Mouse (Mus musculus) MEL (cell line): ENCODE measurements around the gene Sp2. TPM values are rescaled to one million over a fixed set of nuclear protein-coding genes. Genes with fewer than 3 reads are reported as not detected.
A peak's percentile ranks its signal among the peaks of the same experiment; 100 is the strongest.

Source experiments
- DNase-seq: peaks from one replicate; pipeline ENCODE4 v3.0.0; 2011; ENCODE audit warnings: low read depth, low spot score
- H3K27ac ChIP-seq: 2 replicates; pipeline ENCODE4 v1.5.1; 2012; ENCODE audit warnings: low read depth, mild to moderate bottlenecking, control low read depth, low read length, moderate library complexity; ENCODE audit not compliant: control insufficient read depth
- H3K27me3 ChIP-seq, 2 experiments: fragments of 150-350 bp in 1 of 2; sonication (generic) in 1 of 2; 2 replicates each; pipeline ENCODE4 v1.6.1; 2012; ENCODE audit warnings: low read length in 2 of 2, mild to moderate bottlenecking in 2 of 2, improper control_type of control experiment in 1 of 2, moderate library complexity in 1 of 2; ENCODE audit not compliant: insufficient read depth in 2 of 2, control insufficient read depth in 1 of 2
- H3K36me3 ChIP-seq, 2 experiments: 2 replicates each; pipeline ENCODE4 v1.6.1; 2012 to 2014; ENCODE audit warnings: low read length in 2 of 2, improper control_type of control experiment in 1 of 2, inconsistent platforms in 1 of 2, mild to moderate bottlenecking in 1 of 2; ENCODE audit not compliant: insufficient read depth in 2 of 2, control insufficient read depth in 1 of 2
- H3K4me1 ChIP-seq, 2 experiments: fragments of 150-350 bp in 1 of 2; sonication (generic) in 1 of 2; 2 replicates each; pipeline ENCODE4 v1.6.1; 2012; ENCODE audit warnings: low read length in 2 of 2, improper control_type of control experiment in 1 of 2, mild to moderate bottlenecking in 1 of 2; ENCODE audit not compliant: insufficient read depth in 2 of 2, control insufficient read depth in 1 of 2
- H3K4me3 ChIP-seq, 2 experiments: fragments of 150-350 bp in 1 of 2; sonication (generic) in 1 of 2; 2 replicates each; pipeline ENCODE4 v1.5.1; 2012; ENCODE audit warnings: low read depth in 2 of 2, low read length in 2 of 2, mild to moderate bottlenecking in 2 of 2, moderate library complexity in 2 of 2, control low read depth in 1 of 2, improper control_type of control experiment in 1 of 2; ENCODE audit not compliant: control insufficient read depth in 1 of 2, insufficient read depth in 1 of 2
- H3K79me2 ChIP-seq: 2 replicates; pipeline ENCODE4 v1.6.1; 2012; ENCODE audit warnings: mild to moderate bottlenecking, low read length, moderate library complexity; ENCODE audit not compliant: control insufficient read depth, poor library complexity, insufficient read depth
- H3K9ac ChIP-seq: 2 replicates; pipeline ENCODE4 v1.6.1; 2012; ENCODE audit warnings: low read depth, mild to moderate bottlenecking, control low read depth, low read length, moderate library complexity; ENCODE audit not compliant: control insufficient read depth, poor library complexity, severe bottlenecking
- H3K9me3 ChIP-seq: fragments of 150-350 bp; sonication (generic); replicated peaks from 2 replicates; pipeline ENCODE4 v1.6.1; 2012; ENCODE audit warnings: mild to moderate bottlenecking, low read length, improper control_type of control experiment, moderate library complexity; ENCODE audit not compliant: insufficient read depth
- BHLHE40 ChIP-seq: IDR thresholded peaks from 2 replicates; pipeline ENCODE4 v1.6.1; 2012; ENCODE audit warnings: low read depth, mild to moderate bottlenecking, inconsistent platforms, low read length, improper control_type of control experiment, borderline replicate concordance
- E2F4 ChIP-seq: IDR thresholded peaks from 2 replicates; pipeline ENCODE4 v1.6.1; 2011; ENCODE audit warnings: low read depth, low read length, improper control_type of control experiment, borderline replicate concordance
- ELF1 ChIP-seq: IDR thresholded peaks from 2 replicates; pipeline ENCODE4 v1.6.1; 2014; ENCODE audit warnings: low read depth, mild to moderate bottlenecking, inconsistent platforms, low read length, improper control_type of control experiment, moderate library complexity
- EP300 ChIP-seq, 2 experiments: IDR thresholded peaks; 2 replicates each; pipeline ENCODE4 v1.6.1; 2011; ENCODE audit warnings: improper control_type of control experiment in 2 of 2, low read length in 2 of 2, low read depth in 1 of 2, mild to moderate bottlenecking in 1 of 2
- ETS1 ChIP-seq: IDR thresholded peaks from 2 replicates; pipeline ENCODE4 v1.6.1; 2012; ENCODE audit warnings: low read depth, mild to moderate bottlenecking, inconsistent platforms, low read length, improper control_type of control experiment, moderate library complexity
- GABPA ChIP-seq: IDR thresholded peaks from 2 replicates; pipeline ENCODE4 v1.6.1; 2012; ENCODE audit warnings: low read depth, mild to moderate bottlenecking, inconsistent platforms, low read length, improper control_type of control experiment, moderate library complexity
- GATA1 ChIP-seq: IDR thresholded peaks from 2 replicates; pipeline ENCODE4 v1.6.1; 2011; ENCODE audit warnings: low read depth, low read length, improper control_type of control experiment
- HCFC1 ChIP-seq: IDR thresholded peaks from 2 replicates; pipeline ENCODE4 v1.6.1; 2012; ENCODE audit warnings: low read depth, mild to moderate bottlenecking, inconsistent platforms, low read length, improper control_type of control experiment, moderate library complexity
- MAFK ChIP-seq: IDR thresholded peaks from 2 replicates; pipeline ENCODE4 v1.6.1; 2011; ENCODE audit warnings: low read depth, mild to moderate bottlenecking, low read length, improper control_type of control experiment, borderline replicate concordance
- MAZ ChIP-seq: IDR thresholded peaks from 2 replicates; pipeline ENCODE4 v1.6.1; 2012; ENCODE audit warnings: low read depth, mild to moderate bottlenecking, inconsistent platforms, low read length, improper control_type of control experiment
- MEF2A ChIP-seq: IDR thresholded peaks from 2 replicates; pipeline ENCODE4 v1.6.1; 2014; ENCODE audit warnings: low read depth, mild to moderate bottlenecking, inconsistent platforms, low read length, improper control_type of control experiment; ENCODE audit not compliant: poor library complexity, insufficient replicate concordance, severe bottlenecking; ENCODE audit errors: extremely low read depth
- MXI1 ChIP-seq: IDR thresholded peaks from 2 replicates; pipeline ENCODE4 v1.6.1; 2011; ENCODE audit warnings: mild to moderate bottlenecking, low read depth, low read length, improper control_type of control experiment
- MYC ChIP-seq: IDR thresholded peaks from 2 replicates; pipeline ENCODE4 v1.6.1; 2011; ENCODE audit warnings: low read depth, mild to moderate bottlenecking, low read length, improper control_type of control experiment, moderate library complexity
- NELFE ChIP-seq: IDR thresholded peaks from 2 replicates; pipeline ENCODE4 v1.6.1; 2011; ENCODE audit warnings: low read depth, low read length, improper control_type of control experiment
- POLR2A ChIP-seq, 2 experiments: IDR thresholded peaks; 2 replicates each; pipeline ENCODE4 v1.6.1; 2011 to 2012; ENCODE audit warnings: low read length in 2 of 2, mild to moderate bottlenecking in 2 of 2, control low read depth in 1 of 2, improper control_type of control experiment in 1 of 2, low read depth in 1 of 2, moderate library complexity in 1 of 2; ENCODE audit not compliant: control insufficient read depth in 1 of 2, insufficient read depth in 1 of 2, poor library complexity in 1 of 2
- POLR2AphosphoS2 ChIP-seq: IDR thresholded peaks from 2 replicates; pipeline ENCODE4 v1.6.1; 2011; ENCODE audit warnings: low read length, improper control_type of control experiment
- RAD21 ChIP-seq: IDR thresholded peaks from 2 replicates; pipeline ENCODE4 v1.6.1; 2011; ENCODE audit warnings: mild to moderate bottlenecking, low read depth, low read length, improper control_type of control experiment
- RCOR1 ChIP-seq: IDR thresholded peaks from 2 replicates; pipeline ENCODE4 v1.6.1; 2012; ENCODE audit warnings: low read depth, mild to moderate bottlenecking, inconsistent platforms, low read length, improper control_type of control experiment
- SIN3A ChIP-seq: IDR thresholded peaks from 2 replicates; pipeline ENCODE4 v1.6.1; 2012; ENCODE audit warnings: low read length, improper control_type of control experiment, inconsistent platforms
- TAL1 ChIP-seq: IDR thresholded peaks from 2 replicates; pipeline ENCODE4 v1.6.1; 2012; ENCODE audit warnings: mild to moderate bottlenecking, inconsistent platforms, low read length, moderate library complexity, mixed read lengths
- TBP ChIP-seq: IDR thresholded peaks from 2 replicates; pipeline ENCODE4 v1.8.0; 2011; ENCODE audit warnings: low read depth, low read length, improper control_type of control experiment
- TCF12 ChIP-seq: IDR thresholded peaks from 2 replicates; pipeline ENCODE4 v1.6.1; 2014; ENCODE audit warnings: low read depth, mild to moderate bottlenecking, inconsistent platforms, low read length, improper control_type of control experiment, moderate library complexity
- UBTF ChIP-seq: IDR thresholded peaks from 2 replicates; pipeline ENCODE4 v1.6.1; 2012; ENCODE audit warnings: low read depth, mild to moderate bottlenecking, inconsistent platforms, low read length, improper control_type of control experiment, moderate library complexity, borderline replicate concordance; ENCODE audit not compliant: insufficient read depth
- USF2 ChIP-seq, 2 experiments: IDR thresholded peaks; 2 replicates each; pipeline ENCODE4 v1.6.1; 2011 to 2012; ENCODE audit warnings: improper control_type of control experiment in 2 of 2, low read length in 2 of 2, borderline replicate concordance in 1 of 2, inconsistent platforms in 1 of 2, low read depth in 1 of 2, mild to moderate bottlenecking in 1 of 2; ENCODE audit not compliant: insufficient read depth in 1 of 2
- ZC3H11A ChIP-seq: IDR thresholded peaks from 2 replicates; pipeline ENCODE4 v1.6.1; 2012; ENCODE audit warnings: low read depth, mild to moderate bottlenecking, inconsistent platforms, low read length, improper control_type of control experiment
- ZKSCAN1 ChIP-seq: IDR thresholded peaks from 2 replicates; pipeline ENCODE4 v1.6.1; 2012; ENCODE audit warnings: low read depth, mild to moderate bottlenecking, inconsistent platforms, low read length, improper control_type of control experiment, moderate library complexity
- ZMIZ1 ChIP-seq: IDR thresholded peaks from 2 replicates; pipeline ENCODE4 v1.6.1; 2012; ENCODE audit warnings: low read depth, mild to moderate bottlenecking, inconsistent platforms, low read length, improper control_type of control experiment, moderate library complexity
- polyA plus RNA-seq, 2 experiments: library from polyadenylated mRNA; stranded (reverse) in 1 of 2; unstranded in 1 of 2; fragments of >175 nt in 1 of 2; fragments of >200 nt in 1 of 2; gene quantifications; 2 replicates each; pipeline versions ENCODE4 v1.2.1 to v1.2.4; 2012; ENCODE audit warnings: low replicate concordance in 2 of 2, low read depth in 1 of 2; ENCODE audit not compliant: insufficient read length in 2 of 2, insufficient read depth in 1 of 2, missing spikeins in 1 of 2
- total RNA-seq: library from RNA; depleted of rRNA; stranded (reverse); fragments of 300-350 nt; gene quantifications from 2 replicates; pipeline ENCODE4 v1.2.3, GENCODE M21; 2012

Gene Sp2
- total and polyA plus RNA-seq, 3 experiments, result 1.4 to 20.3 TPM; not detected in 1

GRCm38 (mm10) chr11:96995031-96995430, 12.3 kb upstream of the Sp2 start:
- Histone ChIP-seq H3K9me3 (no peaks in the 10 kb centered on the region), H3K4me3 (no peak overlapping the region), H3K4me1 (peaks cover 0 to 14% of the 10 kb centered on the region in 2 experiments), H3K27me3 (peaks cover 2 to 10% of the 10 kb centered on the region in 2 experiments; a peak in 3 of 4 replicates), H3K36me3 (peaks cover 0 to 15% of the 10 kb centered on the region in 2 experiments; a peak in 2 of 4 replicates), H3K79me2 (no peaks in the 10 kb centered on the region), H3K9ac (no peak overlapping the region), H3K27ac (no peak overlapping the region)
- TF ChIP-seq GABPA (no peak), ELF1 (no peak), TAL1 (no peak), TBP (no peak), MAZ (no peak), ETS1 (no peak)
- DNase-seq, result no peak

- peak overlapping the region; percentile 56 for H3K9ac ChIP-seq
- no peak overlapping the region for H3K4me3 ChIP-seq
- peaks cover 2 to 7% of the 10 kb centered on the region in 2 experiments; a peak in 3 of 4 replicates for H3K27me3 ChIP-seq
- H3K36me3 ChIP-seq, result peaks cover 0 to 15% of the 10 kb centered on the region in 2 experiments; a peak in 2 of 4 replicates
- H3K27ac ChIP-seq, result peak overlapping the region; percentile 67
- DNase-seq, result peak; percentile 95
- TF ChIP-seq MEF2A (no peak), MAZ (peak; percentile 62; the same call in 1 of the 2 replicates), GATA1 (peak; percentile 90), MXI1 (peak; percentile 52; the same call in 1 of the 2 replicates), TBP (peak; percentile 83), RCOR1 (peak; percentile 86), USF2 (IDR thresholded peaks at IDR 0.05; ENCODE audit: borderline replicate concordance in 1 of 2, insufficient read depth in 1 of 2, low read depth in 1 of 2, low read length in 2 of 2) (no peak), TAL1 (peak; percentile 91), ZMIZ1 (no peak), POLR2A (IDR thresholded peaks at IDR 0.05; ENCODE audit: control insufficient read depth in 1 of 2, insufficient read depth in 1 of 2, low read depth in 1 of 2, low read length in 2 of 2, poor library complexity in 1 of 2) (0 out of 4 replicates have a peak, but pooled peaks of 1 of the 2 experiments have one; percentile 34), E2F4 (no peak), EP300 (IDR thresholded peaks at IDR 0.05; ENCODE audit: low read depth in 1 of 2, low read length in 2 of 2) (peak; percentile 92), SIN3A (peak; percentile 86), BHLHE40 (peak; percentile 62; the same call in 1 of the 2 replicates), NELFE (0 out of 2 replicates have a peak, but pooled peaks have one; percentile 36), ZKSCAN1 (no peak), TCF12 (peak; percentile 92), ETS1 (peak; percentile 91), UBTF (no peak), POLR2AphosphoS2 (no peak), ZC3H11A (no peak; the same call in 1 of the 2 replicates), MYC (peak; percentile 81; the same call in 1 of the 2 replicates), RAD21 (no peak), HCFC1 (peak; percentile 58; the same call in 1 of the 2 replicates), MAFK (peak; percentile 55; the same call in 1 of the 2 replicates)
- H3K9me3 ChIP-seq, result no peaks in the 10 kb centered on the region
- H3K79me2 ChIP-seq, result no peaks in the 10 kb centered on the region
- H3K4me1 ChIP-seq, result peaks cover 0 to 14% of the 10 kb centered on the region in 2 experiments
Measured at GRCm38 (mm10) chr11:96992722-96993311, 10.1 kb upstream of the Sp2 start.
